Mouse (Mus musculus): ENCODE measurements around the gene Tmem260.

GRCm38 (mm10) chr14:48470742-48471487 lies 25.0 kb downstream of the Tmem260 start:
- TF ChIP-seq CTCF (IDR thresholded peaks at IDR 0.05; ENCODE audit: borderline replicate concordance, insufficient read depth, low read length) (no peak), POLR2A (IDR thresholded peaks at IDR 0.05; ENCODE audit: low read depth, low read length) (no peak)

Measured in embryonic fibroblast, embryonic 13.5 days (primary cell).